Mouse (Mus musculus) forebrain, embryonic 14.5 days (tissue): ENCODE data around the gene Fam160a1. TPM values are rescaled to one million over a fixed set of nuclear protein-coding genes. Genes with fewer than 3 reads are reported as not detected.

Experiments
- ATAC-seq: fragments of 200-750 bp; cut with Nextera tagmentation; 2 replicates; pipeline ENCODE4 v1.8.0; 2017; ENCODE audit warnings: mild to moderate bottlenecking, moderate library complexity
- DNase-seq: peaks from one replicate; pipeline ENCODE4 v3.0.0-alpha.2; 2015; ENCODE audit warnings: low spot score
- H3K27ac ChIP-seq: fragments of 300-500 bp; sonication (generic); 2 replicates; pipeline ENCODE4 v1.5.1; 2014; ENCODE audit warnings: low read depth, mild to moderate bottlenecking, control low read depth, low read length, moderate library complexity
- H3K27me3 ChIP-seq: fragments of 300-500 bp; sonication (generic); replicated peaks from 2 replicates; pipeline ENCODE4 v1.6.1; 2014; ENCODE audit warnings: low read length, control low read depth, mixed read lengths; ENCODE audit not compliant: control insufficient read depth, insufficient read depth
- H3K36me3 ChIP-seq: fragments of 300-500 bp; sonication (generic); 2 replicates; pipeline ENCODE4 v1.6.1; 2014; ENCODE audit warnings: low read length, control low read depth; ENCODE audit not compliant: control insufficient read depth, insufficient read depth
- H3K4me1 ChIP-seq: fragments of 300-500 bp; sonication (generic); 2 replicates; pipeline ENCODE4 v1.6.1; 2014; ENCODE audit warnings: antibody characterized with exemption, low read length, control low read depth; ENCODE audit not compliant: control insufficient read depth, insufficient read depth
- H3K4me2 ChIP-seq: fragments of 300-500 bp; sonication (generic); 2 replicates; pipeline ENCODE4 v1.6.1; 2014; ENCODE audit warnings: mild to moderate bottlenecking, control low read depth, low read length
- H3K4me3 ChIP-seq: fragments of 300-500 bp; sonication (generic); 2 replicates; pipeline ENCODE4 v1.5.1; 2014; ENCODE audit warnings: low read depth, low read length, control low read depth
- H3K9ac ChIP-seq: fragments of 300-500 bp; sonication (generic); 2 replicates; pipeline ENCODE4 v1.6.1; 2014; ENCODE audit warnings: mild to moderate bottlenecking, low read length, control low read depth, moderate library complexity
- H3K9me3 ChIP-seq: fragments of 300-500 bp; sonication (generic); replicated peaks from 2 replicates; pipeline ENCODE4 v1.6.1; 2016; ENCODE audit warnings: low read length, control low read depth, mixed read lengths; ENCODE audit not compliant: control insufficient read depth
- WGBS: fragments of 180-500 bp; shearing (Covaris S2); extraction: QIAGEN DNeasy Blood & Tissue Kit; methylation state at CpG from one replicate; pipeline ENCODE4 v1.1.7; 2014; 5-methylcytosine and 5-hydroxymethylcytosine counted together
- polyA plus RNA-seq: library from polyadenylated mRNA; unstranded; fragments of >200 nt; fragmentation: Nextera tagmentation; extraction: Ambion mirVana; gene quantifications from 2 replicates; pipeline ENCODE4 v1.2.1, GENCODE M21; 2014

Gene Fam160a1
- polyA plus RNA-seq, 1 experiment from 2014 or later: 0.51 TPM

DNA sequence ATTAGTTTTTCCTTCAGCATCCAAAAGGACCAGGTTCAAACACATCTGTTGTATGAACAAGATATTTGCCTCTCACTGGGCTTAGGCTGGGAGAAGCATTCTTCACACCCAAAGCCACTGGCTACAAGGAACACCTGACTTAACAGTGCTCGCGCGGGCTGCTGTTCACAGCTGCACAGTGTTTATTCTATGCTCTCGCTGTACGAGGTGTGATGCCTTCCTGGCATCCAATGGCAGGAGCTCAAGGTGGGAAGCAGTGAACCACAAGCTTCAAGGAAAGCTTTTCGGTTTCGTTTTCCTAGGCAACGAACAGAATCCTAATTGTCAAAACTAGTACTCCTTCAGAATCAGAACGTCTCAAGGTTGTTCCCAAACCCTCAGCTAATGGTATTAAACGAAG lies 40.4 kb downstream of the Fam160a1 start:
- H3K27ac ChIP-seq: no peak overlapping the region
- WGBS: 65% methylated on average over 10 of the region's 10 CpGs
- no peak overlapping the region for H3K4me3 ChIP-seq
- no peaks in the 10 kb centered on the region for H3K27me3 ChIP-seq
- no peak overlapping the region for H3K9ac ChIP-seq
- no peak overlapping the region for H3K4me2 ChIP-seq
- ATAC-seq (no peak), DNase-seq (no peak)
- no peaks in the 10 kb centered on the region for H3K9me3 ChIP-seq
- H3K4me1 ChIP-seq: no peaks in the 10 kb centered on the region; the same call in 1 of the 2 replicates
- no peaks in the 10 kb centered on the region for H3K36me3 ChIP-seq

DNA sequence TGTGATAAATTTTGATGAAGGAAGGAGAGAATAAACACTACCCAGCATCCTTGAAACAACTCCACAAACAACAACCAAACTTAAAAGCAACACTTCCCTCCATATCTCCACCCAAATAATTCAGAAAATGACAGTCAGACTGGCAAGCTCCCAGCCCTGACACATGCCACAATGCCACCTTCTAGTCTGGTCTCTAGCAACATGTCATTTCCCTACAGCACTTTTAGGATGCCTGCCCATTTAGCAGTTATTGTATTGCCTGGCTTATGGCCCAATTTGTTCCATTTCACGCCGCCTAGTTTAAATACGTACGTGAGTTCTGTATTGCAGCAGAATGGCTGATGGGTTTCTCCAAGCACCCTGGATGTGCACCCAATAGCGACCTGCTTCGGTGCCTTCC lies 41.0 kb downstream of the Fam160a1 start:
- WGBS: 55% methylated on average over 6 of the region's 6 CpGs
- peak; percentile 37 for DNase-seq

DNA sequence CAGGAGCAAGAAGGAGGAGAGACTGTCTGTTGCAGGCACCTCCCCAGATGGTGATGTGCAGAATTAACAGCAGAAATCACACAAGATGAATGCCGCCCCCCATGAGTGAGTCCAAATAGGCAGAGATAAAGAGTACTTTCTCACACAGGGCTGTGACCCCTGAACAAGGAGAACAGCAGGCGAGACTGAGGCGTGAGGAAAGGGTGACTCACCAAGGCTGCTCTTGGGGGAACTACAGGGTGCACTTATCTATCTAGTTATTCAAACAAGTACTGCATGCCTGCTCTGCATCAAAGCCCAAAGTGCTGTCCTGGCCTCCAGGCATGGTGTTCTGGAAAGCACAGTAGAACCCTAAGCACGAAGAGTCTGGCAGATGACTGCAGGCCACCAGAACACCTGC lies 43.2 kb downstream of the Fam160a1 start:
- no peak overlapping the region for H3K9ac ChIP-seq
- no peak overlapping the region for H3K4me2 ChIP-seq
- ATAC-seq: peak; percentile 48; the same call in 1 of the 2 replicates
- no peaks in the 10 kb centered on the region; the same call in 1 of the 2 replicates for H3K4me1 ChIP-seq
- no peak for DNase-seq
- H3K27ac ChIP-seq: no peak overlapping the region; the same call in 1 of the 2 replicates
- H3K27me3 ChIP-seq: no peaks in the 10 kb centered on the region
- no peaks in the 10 kb centered on the region for H3K36me3 ChIP-seq
- H3K4me3 ChIP-seq: no peak overlapping the region
- no peaks in the 10 kb centered on the region for H3K9me3 ChIP-seq
- 77% methylated on average over 4 of the region's 4 CpGs for WGBS

More for the DNA sequence above, 41.0 kb downstream of the Fam160a1 start:
- Histone ChIP-seq H3K27ac (no peak overlapping the region), H3K27me3 (no peaks in the 10 kb centered on the region), H3K4me2 (no peak overlapping the region), H3K4me3 (no peak overlapping the region), H3K9me3 (no peaks in the 10 kb centered on the region), H3K4me1 (no peaks in the 10 kb centered on the region; the same call in 1 of the 2 replicates), H3K9ac (no peak overlapping the region), H3K36me3 (no peaks in the 10 kb centered on the region)
- ATAC-seq: no peak

DNA sequence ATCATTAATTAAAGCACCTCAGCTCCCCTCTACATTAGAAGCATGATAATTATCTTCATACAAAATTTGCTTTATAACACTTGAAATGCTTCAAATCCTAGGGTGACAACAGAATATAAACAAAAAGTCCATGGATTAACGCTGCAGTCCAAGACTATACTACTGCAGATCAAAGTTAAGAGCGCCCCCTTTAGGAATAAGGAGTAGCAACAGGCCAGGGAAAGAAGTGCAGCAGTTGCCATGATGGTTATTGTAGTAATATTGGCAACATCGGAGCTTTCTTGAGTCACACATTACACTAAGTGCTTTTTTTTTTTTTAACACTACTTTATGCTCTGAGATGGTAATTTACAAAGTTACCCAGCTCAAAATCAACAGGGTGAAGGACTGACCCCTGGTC lies 43.7 kb downstream of the Fam160a1 start:
- H3K9me3 ChIP-seq: no peaks in the 10 kb centered on the region
- peak; percentile 42; the same call in 1 of the 2 replicates for ATAC-seq
- 42% methylated on average over 3 of the region's 3 CpGs for WGBS
- no peak overlapping the region for H3K27ac ChIP-seq
- H3K9ac ChIP-seq: no peak overlapping the region
- no peaks in the 10 kb centered on the region for H3K27me3 ChIP-seq
- H3K4me2 ChIP-seq: no peak overlapping the region
- no peaks in the 10 kb centered on the region; the same call in 1 of the 2 replicates for H3K4me1 ChIP-seq
- H3K4me3 ChIP-seq: no peak overlapping the region
- H3K36me3 ChIP-seq: no peaks in the 10 kb centered on the region
- peak; percentile 46 for DNase-seq

DNA sequence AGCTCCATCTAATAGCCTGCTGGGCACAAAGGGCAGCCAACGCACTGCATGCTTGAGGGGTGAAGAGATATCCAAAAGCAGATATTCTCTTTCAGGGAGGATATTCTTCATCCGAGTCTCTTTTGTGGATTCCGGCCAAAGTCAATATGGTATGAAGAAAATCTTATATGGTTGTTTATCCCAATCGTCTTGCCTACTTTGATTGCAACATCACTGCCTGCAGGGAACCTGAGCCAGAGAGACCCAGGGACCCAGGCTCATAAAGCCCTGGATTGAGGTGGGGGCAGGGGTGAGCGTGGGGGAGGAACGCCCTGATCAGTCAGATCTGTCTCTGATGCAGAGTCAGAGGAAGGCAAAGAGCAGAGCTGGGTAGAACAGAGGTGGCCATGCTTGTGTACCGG lies 52.2 kb downstream of the Fam160a1 start:
- no peaks in the 10 kb centered on the region for H3K27me3 ChIP-seq
- peak overlapping the region; percentile 44; the same call in 1 of the 2 replicates for H3K27ac ChIP-seq
- H3K9ac ChIP-seq: no peak overlapping the region
- peak; percentile 32; the same call in 1 of the 2 replicates for ATAC-seq
- no peaks in the 10 kb centered on the region for H3K36me3 ChIP-seq
- DNase-seq: no peak
- H3K4me3 ChIP-seq: no peak overlapping the region
- H3K4me2 ChIP-seq: peak overlapping the region; percentile 32
- H3K4me1 ChIP-seq: peaks cover 11% of the 10 kb centered on the region; the same call in 1 of the 2 replicates
- WGBS: 29% methylated on average over 7 of the region's 7 CpGs
- H3K9me3 ChIP-seq: no peaks in the 10 kb centered on the region

DNA sequence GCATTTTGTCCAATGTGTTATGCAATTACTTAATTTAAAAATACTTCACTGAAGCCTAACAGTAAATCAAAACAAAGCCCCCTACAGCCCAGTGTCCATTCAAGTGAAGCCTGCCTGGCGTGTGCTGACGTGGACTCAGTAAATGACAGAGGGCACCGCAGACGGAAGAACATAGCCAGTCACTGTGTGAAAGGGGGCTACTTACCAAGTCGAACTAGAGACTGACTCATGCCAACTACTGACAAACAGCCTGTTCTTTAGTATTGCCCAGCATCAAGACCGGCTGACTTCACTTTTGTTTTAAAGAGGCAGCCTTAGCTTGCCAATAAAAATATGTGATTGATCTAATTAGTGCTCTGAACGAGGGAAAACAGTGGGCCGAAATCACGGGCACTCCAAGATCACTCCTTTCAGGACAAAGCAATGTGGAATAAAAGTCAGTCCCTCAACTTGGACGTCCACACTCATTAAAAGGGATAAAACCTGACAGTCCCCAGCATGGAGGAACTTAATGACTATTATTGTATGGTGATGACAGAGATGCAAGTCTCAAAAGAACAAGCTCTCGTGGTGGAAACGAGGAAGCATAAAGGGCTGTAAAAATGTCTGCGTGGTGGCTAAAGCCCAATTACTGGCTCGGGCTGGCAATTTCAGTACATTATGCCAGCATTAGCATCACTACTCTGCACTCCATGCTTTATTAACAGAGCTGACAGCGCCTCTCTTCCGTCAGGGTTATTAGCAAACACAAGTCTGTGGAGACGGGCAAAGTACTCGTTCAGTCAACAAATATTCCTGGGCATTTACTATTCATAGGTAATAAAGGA lies 52.9 kb downstream of the Fam160a1 start:
- 4% methylated on average over 18 of the region's 18 CpGs for WGBS
- DNase-seq (peak; percentile 85), ATAC-seq (peak; percentile 90)
- Histone ChIP-seq H3K9ac (no peak overlapping the region), H3K4me3 (no peak overlapping the region), H3K4me1 (peaks cover 11% of the 10 kb centered on the region; the same call in 1 of the 2 replicates), H3K36me3 (no peaks in the 10 kb centered on the region), H3K4me2 (peak overlapping the region; percentile 32), H3K27ac (peak overlapping the region; percentile 44; the same call in 1 of the 2 replicates), H3K9me3 (no peaks in the 10 kb centered on the region), H3K27me3 (no peaks in the 10 kb centered on the region)

DNA sequence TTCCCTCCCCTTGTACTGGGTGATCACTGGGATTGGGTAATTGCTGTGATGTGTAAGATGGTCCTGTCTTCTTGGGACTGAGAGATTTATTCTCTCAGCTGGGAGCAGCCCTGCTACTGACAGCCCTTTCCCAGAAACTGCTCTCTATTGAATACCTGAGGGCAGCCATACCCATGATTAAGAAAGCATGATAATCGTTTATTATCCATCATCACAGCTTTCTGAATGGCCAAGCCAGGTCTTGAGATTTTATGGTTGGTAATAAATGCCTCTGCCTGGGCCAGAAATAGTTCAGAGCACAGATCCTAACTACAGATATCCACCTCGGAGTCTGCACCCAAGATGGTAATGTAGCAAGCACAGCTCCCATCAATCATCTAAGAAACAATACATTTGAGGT lies 59.1 kb downstream of the Fam160a1 start:
- H3K4me1 ChIP-seq: peaks cover 2% of the 10 kb centered on the region; the same call in 1 of the 2 replicates
- no peaks in the 10 kb centered on the region for H3K9me3 ChIP-seq
- no peak overlapping the region for H3K9ac ChIP-seq
- WGBS: 85% methylated on average over 2 of the region's 2 CpGs
- H3K4me3 ChIP-seq: no peak overlapping the region
- no peaks in the 10 kb centered on the region for H3K27me3 ChIP-seq
- no peaks in the 10 kb centered on the region for H3K36me3 ChIP-seq
- no peak for ATAC-seq
- DNase-seq: no peak
- H3K4me2 ChIP-seq: no peak overlapping the region
- no peak overlapping the region for H3K27ac ChIP-seq

DNA sequence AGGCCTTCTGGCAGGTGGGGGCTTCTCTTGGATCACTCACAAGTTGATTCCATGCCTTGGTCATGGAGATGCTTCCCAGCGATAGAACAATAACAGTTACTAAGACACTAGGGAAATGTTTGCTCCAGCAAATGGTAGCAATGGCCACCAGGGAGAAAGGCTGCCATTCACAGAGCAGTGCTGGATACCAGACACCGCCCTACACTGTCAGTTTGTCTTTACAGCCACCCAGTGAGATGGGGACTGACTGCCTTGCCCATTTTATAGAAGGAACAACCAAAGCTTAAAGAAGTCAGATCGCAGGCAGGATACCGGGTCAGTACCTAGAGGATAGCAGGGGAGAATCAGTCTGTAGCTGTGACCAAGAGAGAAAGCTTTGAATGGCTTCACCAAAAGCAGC lies 59.7 kb downstream of the Fam160a1 start:
- peaks cover 4% of the 10 kb centered on the region; the same call in 1 of the 2 replicates for H3K4me1 ChIP-seq
- ATAC-seq (no peak), DNase-seq (no peak)
- H3K9ac ChIP-seq: no peak overlapping the region
- H3K9me3 ChIP-seq: no peaks in the 10 kb centered on the region
- no peak overlapping the region for H3K27ac ChIP-seq
- H3K36me3 ChIP-seq: no peaks in the 10 kb centered on the region
- no peak overlapping the region for H3K4me2 ChIP-seq
- no peak overlapping the region for H3K4me3 ChIP-seq
- 90% methylated on average over 4 of the region's 4 CpGs for WGBS
- H3K27me3 ChIP-seq: no peaks in the 10 kb centered on the region

DNA sequence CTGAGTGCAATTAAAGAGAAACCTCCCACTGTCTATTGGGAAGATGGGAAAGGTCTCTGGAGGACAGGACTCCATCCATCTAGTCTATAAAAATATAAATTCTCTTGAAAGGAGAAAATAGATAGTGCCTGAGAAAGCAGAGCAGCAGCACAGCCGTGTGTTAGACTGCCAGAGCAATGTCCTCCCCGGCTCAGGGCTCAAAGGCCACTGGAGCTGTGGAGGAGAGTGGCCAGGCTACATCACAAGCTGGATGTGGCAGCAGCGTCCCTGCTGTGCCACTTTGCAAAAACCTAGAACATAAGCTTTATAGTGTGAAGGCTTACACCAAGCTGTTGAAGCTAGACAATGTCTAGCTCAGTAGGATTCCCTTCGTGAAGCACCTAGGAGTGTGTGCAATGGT lies 67.7 kb downstream of the Fam160a1 start:
- ATAC-seq: no peak
- 44% methylated on average over 4 of the region's 4 CpGs for WGBS

More for the DNA sequence above, 67.7 kb downstream of the Fam160a1 start:
- Histone ChIP-seq H3K36me3 (no peaks in the 10 kb centered on the region), H3K9ac (no peak overlapping the region), H3K27me3 (no peaks in the 10 kb centered on the region), H3K4me1 (peaks cover 4% of the 10 kb centered on the region; the same call in 1 of the 2 replicates), H3K27ac (no peak overlapping the region), H3K4me2 (no peak overlapping the region), H3K4me3 (no peak overlapping the region), H3K9me3 (no peaks in the 10 kb centered on the region)
- DNase-seq: no peak
